Mouse (Mus musculus): Measurements from ENCODE around the gene Pfkfb4. TPM values are rescaled to one million over a fixed set of nuclear protein-coding genes. Genes with fewer than 3 reads are reported as not detected.

The Pfkfb4 gene
- polyA plus RNA-seq, 1 experiment from 2014 or later, result 26.3 TPM

- H3K4me1 ChIP-seq (replicated peaks), result peaks cover 29% of the 10 kb centered on the region
- H3K9ac ChIP-seq, result no peak overlapping the region
- peaks cover 39% of the 10 kb centered on the region for H3K36me3 ChIP-seq
- no peak overlapping the region for H3K4me3 ChIP-seq
- ATAC-seq (ENCODE audit: low FRiP score), result no peak
- no peaks in the 10 kb centered on the region for H3K9me3 ChIP-seq
- no peaks in the 10 kb centered on the region for H3K27me3 ChIP-seq
- H3K4me2 ChIP-seq, result no peak overlapping the region
- H3K27ac ChIP-seq, result no peak overlapping the region
- WGBS, result 93% methylated on average over 17 of the region's 17 CpGs
Observed at GRCm38 (mm10) chr9:109056081-109056690, 64.6 kb downstream of the Pfkfb4 start.

DNA sequence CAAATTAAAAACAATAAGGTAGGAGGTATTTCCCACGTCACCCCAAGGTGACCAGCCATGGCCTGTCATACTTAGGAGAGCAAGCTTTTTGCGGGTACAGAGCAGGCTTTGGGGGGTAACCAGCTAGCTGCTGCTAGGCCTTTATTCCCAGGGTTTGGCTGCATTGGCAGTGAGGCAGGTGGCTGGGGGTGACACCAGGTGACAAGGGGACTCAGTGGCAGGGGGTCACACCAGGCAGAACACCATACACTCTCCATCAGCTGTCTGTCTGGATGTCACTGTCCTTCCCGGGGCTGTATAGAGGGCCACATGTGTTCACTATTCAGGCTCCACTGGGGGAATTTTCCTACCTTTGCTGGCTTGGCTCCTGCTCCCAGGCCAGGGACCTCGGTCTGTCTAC lies 65.3 kb downstream of the Pfkfb4 start:
- Histone ChIP-seq H3K27me3 (no peaks in the 10 kb centered on the region), H3K27ac (no peak overlapping the region), H3K4me3 (no peak overlapping the region), H3K4me1 (replicated peaks) (peaks cover 29% of the 10 kb centered on the region), H3K4me2 (no peak overlapping the region), H3K9me3 (no peaks in the 10 kb centered on the region), H3K36me3 (peaks cover 44% of the 10 kb centered on the region), H3K9ac (peak overlapping the region; percentile 29; the same call in 1 of the 2 replicates)
- WGBS, result 89% methylated on average over 4 of the region's 4 CpGs
- no peak for ATAC-seq (ENCODE audit: low FRiP score)

GRCm38 (mm10) chr9:109057543-109057942 lies 66.0 kb downstream of the Pfkfb4 start:
- no peak overlapping the region for H3K4me2 ChIP-seq
- no peak for ATAC-seq (ENCODE audit: low FRiP score)
- peaks cover 29% of the 10 kb centered on the region for H3K4me1 ChIP-seq (replicated peaks)
- peaks cover 50% of the 10 kb centered on the region for H3K36me3 ChIP-seq
- H3K27me3 ChIP-seq, result no peaks in the 10 kb centered on the region
- no peaks in the 10 kb centered on the region for H3K9me3 ChIP-seq
- 97% methylated on average over 5 of the region's 5 CpGs for WGBS
- no peak overlapping the region for H3K27ac ChIP-seq
- peak overlapping the region; percentile 29; the same call in 1 of the 2 replicates for H3K9ac ChIP-seq
- H3K4me3 ChIP-seq, result no peak overlapping the region

DNA sequence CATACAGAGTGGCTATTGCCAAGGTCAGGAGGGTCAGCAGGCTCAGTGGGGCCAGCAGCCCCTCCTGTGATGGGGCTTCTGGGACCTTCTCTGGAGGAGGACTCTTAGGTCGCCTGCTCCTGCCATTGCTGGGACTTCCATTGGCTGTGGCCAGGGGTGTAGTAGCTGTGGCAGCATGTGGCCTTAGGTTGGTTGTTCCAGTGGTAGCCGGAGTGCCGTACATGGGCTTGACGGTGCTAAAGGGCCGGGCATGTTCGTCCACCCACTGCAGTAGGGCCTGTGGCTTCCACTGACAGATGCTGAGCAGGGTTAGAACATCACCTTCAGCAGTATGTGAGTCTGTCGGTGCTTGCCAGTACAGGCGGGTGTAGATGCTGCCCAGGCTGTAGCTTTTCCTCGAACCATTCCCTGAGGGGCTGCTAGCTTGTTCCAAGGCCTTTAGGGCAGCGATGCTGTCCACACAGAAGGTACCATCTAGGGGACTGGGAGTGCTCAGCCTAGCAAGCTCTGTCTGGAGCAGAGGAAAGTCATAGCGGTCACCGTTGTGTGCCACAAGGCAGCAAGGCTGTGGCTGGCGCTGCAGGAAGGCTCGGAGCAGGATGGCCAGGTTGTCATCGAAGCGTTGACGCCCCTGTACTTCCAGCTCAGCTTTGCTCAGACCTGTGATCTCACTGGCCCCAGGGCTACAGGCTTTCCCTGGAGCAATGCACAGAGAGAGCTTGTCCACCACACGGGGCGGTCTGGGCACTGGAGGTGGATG lies 66.6 kb downstream of the Pfkfb4 start:
- Histone ChIP-seq H3K4me2 (peak overlapping the region; percentile 59; the same call in 1 of the 2 replicates), H3K4me3 (no peak overlapping the region)

GRCm38 (mm10) chr9:109059136-109059903 lies 67.7 kb downstream of the Pfkfb4 start, which contains the start of gene Trex1:
Gene Trex1 (minus strand): TSS chr9:109059734.
- WGBS, result 27% methylated on average over 15 of the region's 15 CpGs
- Histone ChIP-seq H3K36me3 (peaks cover 67% of the 10 kb centered on the region), H3K9ac (peak within 1 kb of the TSS; percentile 73), H3K4me1 (replicated peaks) (peaks cover 28% of the 10 kb centered on the region), H3K4me3 (peak within 1 kb of the TSS; percentile 33), H3K27ac (peak within 1 kb of the TSS; percentile 89), H3K4me2 (peak within 1 kb of the TSS; percentile 59), H3K9me3 (no peaks in the 10 kb centered on the region), H3K27me3 (no peaks in the 10 kb centered on the region)
- ATAC-seq (ENCODE audit: low FRiP score), result peak; percentile 58

More for the DNA sequence above, 66.6 kb downstream of the Pfkfb4 start:
- Histone ChIP-seq H3K27ac (peak overlapping the region; percentile 89; the same call in 1 of the 2 replicates), H3K36me3 (peaks cover 56% of the 10 kb centered on the region), H3K4me1 (replicated peaks) (peaks cover 29% of the 10 kb centered on the region), H3K27me3 (no peaks in the 10 kb centered on the region), H3K9me3 (no peaks in the 10 kb centered on the region), H3K9ac (peak overlapping the region; percentile 73; the same call in 1 of the 2 replicates)
- no peak for ATAC-seq (ENCODE audit: low FRiP score)
- 93% methylated on average over 19 of the region's 19 CpGs for whole genome bisulfite sequencing

- H3K4me1 ChIP-seq (replicated peaks), result peaks cover 21% of the 10 kb centered on the region
- 92% methylated on average over 16 of the region's 16 CpGs for WGBS
Observed at GRCm38 (mm10) chr9:109060184-109060897, 68.8 kb downstream of the Pfkfb4 start.

DNA sequence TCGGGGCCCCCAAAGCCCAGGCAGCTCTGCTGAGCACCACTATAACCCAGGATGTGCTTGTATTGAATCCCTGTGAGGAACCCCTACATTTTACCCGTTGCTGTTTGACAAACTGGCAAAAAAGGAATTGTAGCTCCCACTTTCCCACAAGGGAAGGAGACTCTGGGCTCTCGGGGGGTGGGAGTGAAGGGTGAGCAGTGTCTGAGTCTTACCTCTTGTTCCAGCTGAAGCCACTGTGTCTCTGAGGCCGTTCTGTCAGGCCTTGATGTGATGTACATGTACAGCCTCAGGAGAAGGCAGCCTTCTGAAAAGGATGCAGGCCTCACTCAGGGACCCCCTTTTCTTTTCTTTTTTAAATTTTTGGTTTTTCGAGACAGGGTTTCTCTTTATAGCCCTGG lies 69.3 kb downstream of the Pfkfb4 start:
- Histone ChIP-seq H3K4me2 (no peak overlapping the region), H3K4me1 (replicated peaks) (peaks cover 17% of the 10 kb centered on the region), H3K9me3 (no peaks in the 10 kb centered on the region), H3K4me3 (no peak overlapping the region), H3K36me3 (peaks cover 83% of the 10 kb centered on the region), H3K9ac (no peak overlapping the region), H3K27me3 (no peaks in the 10 kb centered on the region), H3K27ac (no peak overlapping the region)
- no peak for ATAC-seq (ENCODE audit: low FRiP score)
- WGBS, result 93% methylated on average over 5 of the region's 5 CpGs

More at GRCm38 (mm10) chr9:109060184-109060897, 68.8 kb downstream of the Pfkfb4 start:
- H3K9ac ChIP-seq, result no peak overlapping the region
- no peak for ATAC-seq (ENCODE audit: low FRiP score)
- H3K27ac ChIP-seq, result 0 out of 2 replicates have a peak overlapping the region, but pooled peaks have one; percentile 36
- no peaks in the 10 kb centered on the region for H3K9me3 ChIP-seq
- H3K4me3 ChIP-seq, result no peak overlapping the region
- H3K36me3 ChIP-seq, result peaks cover 78% of the 10 kb centered on the region
- no peak overlapping the region for H3K4me2 ChIP-seq
- H3K27me3 ChIP-seq, result no peaks in the 10 kb centered on the region

GRCm38 (mm10) chr9:109068095-109068735 lies 76.6 kb downstream of the Pfkfb4 start:
- 94% methylated on average over 3 of the region's 3 CpGs for WGBS
- peaks cover 18% of the 10 kb centered on the region for H3K4me1 ChIP-seq (replicated peaks)
- peaks cover 86% of the 10 kb centered on the region for H3K36me3 ChIP-seq
- no peak overlapping the region for H3K9ac ChIP-seq
- H3K4me3 ChIP-seq, result no peak overlapping the region
- no peak for ATAC-seq (ENCODE audit: low FRiP score)
- no peak overlapping the region for H3K4me2 ChIP-seq
- no peaks in the 10 kb centered on the region for H3K9me3 ChIP-seq
- no peak overlapping the region for H3K27ac ChIP-seq
- no peaks in the 10 kb centered on the region for H3K27me3 ChIP-seq

DNA sequence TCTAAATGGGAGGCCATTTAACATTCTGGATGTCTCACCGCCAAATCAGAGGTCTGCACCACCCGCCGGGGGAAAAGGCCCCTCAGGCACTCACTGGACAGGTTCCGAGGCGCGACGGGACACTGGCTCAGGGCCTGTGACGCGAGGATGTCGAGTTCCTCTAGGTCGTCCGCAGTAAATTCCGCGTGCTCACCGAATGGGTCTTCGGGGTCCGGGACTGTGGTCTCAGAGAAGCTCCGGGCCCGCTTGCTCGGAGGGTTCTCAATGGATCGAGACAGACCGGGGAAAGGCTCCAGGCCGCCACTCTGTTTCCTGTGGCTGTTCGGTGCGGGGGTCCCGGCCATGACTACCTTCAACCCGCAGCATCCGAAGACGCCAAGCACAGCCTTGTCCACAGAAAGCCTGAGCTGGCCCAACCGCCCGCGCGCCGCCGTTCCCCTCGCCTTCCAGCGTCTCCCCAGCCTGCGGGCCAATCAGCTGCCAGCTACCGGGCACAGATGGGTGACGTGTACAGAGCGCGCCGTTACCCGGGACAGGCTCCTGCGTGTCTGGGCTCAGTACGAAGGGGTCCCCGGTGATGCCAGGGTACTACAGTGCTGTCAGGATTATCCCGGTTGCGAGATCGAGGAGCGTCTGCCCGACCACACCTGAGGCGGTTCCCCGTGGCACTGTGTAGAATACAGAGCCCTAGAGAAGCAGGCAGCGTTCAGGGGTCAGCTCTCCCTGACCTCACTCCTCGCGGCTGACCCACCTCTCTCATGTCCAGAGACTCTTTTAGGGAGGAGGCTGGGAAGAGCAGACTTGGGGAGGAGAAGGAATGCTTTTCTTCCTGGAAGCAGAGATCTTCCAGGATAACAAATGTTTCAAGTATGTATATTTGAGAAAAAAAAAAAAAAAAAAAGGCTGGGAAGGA lies 82.3 kb downstream of the Pfkfb4 start, which contains the start of gene Atrip:
Atrip (minus strand) TSS at position 464 of the 913 bp plus-strand sequence.
- Histone ChIP-seq H3K4me2 (peak within 1 kb of the TSS; percentile 95), H3K27ac (peak within 1 kb of the TSS; percentile 88), H3K9ac (peak within 1 kb of the TSS; percentile 88), H3K36me3 (peaks cover 40% of the 10 kb centered on the region), H3K4me1 (replicated peaks) (peaks cover 29% of the 10 kb centered on the region), H3K4me3 (peak within 1 kb of the TSS; percentile 70), H3K27me3 (no peaks in the 10 kb centered on the region), H3K9me3 (no peaks in the 10 kb centered on the region)
- peak; percentile 98 for ATAC-seq (ENCODE audit: low FRiP score)
- under 1% methylated on average over 57 of the region's 57 CpGs for WGBS

- Histone ChIP-seq H3K4me3 (0 out of 2 replicates have a peak overlapping the region, but pooled peaks have one; percentile 81), H3K4me2 (peak overlapping the region; percentile 96; the same call in 1 of the 2 replicates), H3K4me1 (replicated peaks) (peaks cover 26% of the 10 kb centered on the region)
Observed at GRCm38 (mm10) chr9:109080516-109080915, 88.9 kb downstream of the Pfkfb4 start.

More at GRCm38 (mm10) chr9:109080516-109080915, 88.9 kb downstream of the Pfkfb4 start:
- Histone ChIP-seq H3K36me3 (peaks cover 28% of the 10 kb centered on the region), H3K27ac (no peak overlapping the region), H3K9me3 (no peaks in the 10 kb centered on the region), H3K27me3 (no peaks in the 10 kb centered on the region), H3K9ac (no peak overlapping the region; the same call in 1 of the 2 replicates)
- ATAC-seq (ENCODE audit: low FRiP score), result no peak
- 96% methylated on average over 3 of the region's 3 CpGs for WGBS

Data from hindbrain, embryonic 13.5 days (tissue).